Mouse (Mus musculus): ENCODE measurements at regions not wholly inside any gene's neighbourhood (a gene's known extent, or its start where the extent isn't known, plus 50 kb on each side); places are given as distances from the start of the nearest gene placed in this dataset.

- TF ChIP-seq POLR2A (IDR thresholded peaks at IDR 0.05; ENCODE audit: extremely low read depth, insufficient read depth, low read length) (no peak), CTCF (IDR thresholded peaks at IDR 0.05; ENCODE audit: extremely low read depth, insufficient read depth, low read length) (no peak)
- no peak overlapping the region for H3K4me3 ChIP-seq (ENCODE audit: insufficient read depth, low read length)
- H3K27ac ChIP-seq (ENCODE audit: insufficient read depth, low read length), result no peak overlapping the region
- no peaks in the 10 kb centered on the region for H3K4me1 ChIP-seq (ENCODE audit: control insufficient read depth, insufficient read depth, low read length)
These were observed 277.5 kb upstream of the Camk1g start for GRCm38 (mm10) chr1:193647371-193648270.

GRCm38 (mm10) chr1:193644506-193644905 lies 274.4 kb upstream of the Camk1g start:
- no peak for TF ChIP-seq POLR2A (IDR thresholded peaks at IDR 0.05; ENCODE audit: extremely low read depth, insufficient read depth, low read length)
- TF ChIP-seq CTCF (IDR thresholded peaks at IDR 0.05; ENCODE audit: extremely low read depth, insufficient read depth, low read length), result no peak
- Histone ChIP-seq H3K4me3 (ENCODE audit: insufficient read depth, low read length) (no peak overlapping the region), H3K4me1 (ENCODE audit: control insufficient read depth, insufficient read depth, low read length) (no peaks in the 10 kb centered on the region), H3K27ac (ENCODE audit: insufficient read depth, low read length) (no peak overlapping the region)

DNA sequence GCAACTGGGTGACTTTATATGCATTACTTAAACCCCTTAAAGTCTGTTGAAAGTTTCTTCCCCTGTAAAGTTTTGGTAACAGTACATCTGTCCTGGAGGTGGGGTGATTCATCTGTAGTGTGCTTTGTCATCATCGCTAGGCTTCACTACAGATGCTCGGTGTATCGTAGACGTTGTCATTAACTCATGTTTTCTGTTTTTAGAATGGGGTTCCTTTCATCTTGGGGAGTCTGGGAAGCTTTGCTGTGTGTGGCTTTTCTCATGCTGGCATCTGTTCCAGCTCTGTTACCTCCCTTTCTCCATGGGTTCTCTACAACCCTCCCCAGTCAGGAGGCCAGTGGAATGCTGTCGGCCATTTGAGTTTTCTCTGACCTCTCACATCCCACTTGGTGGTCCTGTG lies 266.4 kb upstream of the Camk1g start:
- no peak overlapping the region for H3K4me3 ChIP-seq (ENCODE audit: insufficient read depth, low read length)
- TF ChIP-seq POLR2A (IDR thresholded peaks at IDR 0.05; ENCODE audit: extremely low read depth, insufficient read depth, low read length) (no peak), CTCF (IDR thresholded peaks at IDR 0.05; ENCODE audit: extremely low read depth, insufficient read depth, low read length) (no peak)
- H3K4me1 ChIP-seq (ENCODE audit: control insufficient read depth, insufficient read depth, low read length), result peaks cover 3% of the 10 kb centered on the region; the same call in 1 of the 2 replicates
- no peak overlapping the region for H3K27ac ChIP-seq (ENCODE audit: insufficient read depth, low read length)

DNA sequence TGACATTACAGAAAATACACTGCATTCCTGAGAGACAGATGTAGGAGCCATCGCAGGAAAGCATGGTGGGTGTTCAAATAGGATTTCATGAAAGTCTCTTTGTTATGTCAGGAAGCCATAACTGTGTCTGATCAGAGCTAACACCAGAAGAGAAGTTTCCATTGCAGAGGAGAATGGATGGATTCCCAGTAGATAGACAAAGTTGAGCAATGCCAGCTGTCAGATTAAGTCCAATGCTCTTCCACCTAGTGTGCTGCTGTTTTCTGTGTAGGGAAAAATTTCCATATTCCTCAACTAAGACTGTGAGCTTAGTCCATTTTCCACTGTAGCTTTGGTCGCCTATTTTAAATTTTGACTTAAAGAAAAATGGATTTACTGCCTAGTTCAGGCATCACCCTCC lies 262.0 kb upstream of the Camk1g start:
- no peak overlapping the region for H3K27ac ChIP-seq (ENCODE audit: insufficient read depth, low read length)
- TF ChIP-seq POLR2A (IDR thresholded peaks at IDR 0.05; ENCODE audit: extremely low read depth, insufficient read depth, low read length) (no peak), CTCF (IDR thresholded peaks at IDR 0.05; ENCODE audit: extremely low read depth, insufficient read depth, low read length) (no peak)
- H3K4me1 ChIP-seq (ENCODE audit: control insufficient read depth, insufficient read depth, low read length), result peaks cover 3% of the 10 kb centered on the region; the same call in 1 of the 2 replicates
- no peak overlapping the region for H3K4me3 ChIP-seq (ENCODE audit: insufficient read depth, low read length)

DNA sequence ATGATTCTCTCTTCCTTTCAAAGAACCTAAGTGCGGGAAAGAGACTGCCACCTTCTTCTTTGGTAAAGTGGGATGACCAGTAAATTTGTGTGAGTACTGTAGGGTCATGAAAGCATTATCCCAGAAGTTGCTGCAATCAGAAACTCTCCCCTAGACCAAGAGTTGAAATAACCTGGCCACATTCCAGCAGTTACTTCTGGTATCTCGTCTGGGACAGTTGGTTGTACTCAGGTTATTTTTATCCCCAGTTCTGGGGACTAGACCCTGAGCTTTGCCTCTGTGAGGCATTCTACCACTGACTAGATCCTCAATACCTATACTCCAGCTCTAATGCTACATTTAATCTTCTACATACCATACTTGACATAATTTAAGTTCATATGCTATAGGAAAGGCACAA lies 259.8 kb upstream of the Camk1g start:
- TF ChIP-seq CTCF (IDR thresholded peaks at IDR 0.05; ENCODE audit: extremely low read depth, insufficient read depth, low read length), result no peak
- Histone ChIP-seq H3K4me3 (ENCODE audit: insufficient read depth, low read length) (no peak overlapping the region), H3K4me1 (ENCODE audit: control insufficient read depth, insufficient read depth, low read length) (no peaks in the 10 kb centered on the region; the same call in 1 of the 2 replicates), H3K27ac (ENCODE audit: insufficient read depth, low read length) (no peak overlapping the region)

- TF ChIP-seq CTCF (IDR thresholded peaks at IDR 0.05; ENCODE audit: extremely low read depth, insufficient read depth, low read length) (no peak), POLR2A (IDR thresholded peaks at IDR 0.05; ENCODE audit: extremely low read depth, insufficient read depth, low read length) (no peak)
- Histone ChIP-seq H3K4me1 (ENCODE audit: control insufficient read depth, insufficient read depth, low read length) (no peaks in the 10 kb centered on the region; the same call in 1 of the 2 replicates), H3K4me3 (ENCODE audit: insufficient read depth, low read length) (no peak overlapping the region), H3K27ac (ENCODE audit: insufficient read depth, low read length) (no peak overlapping the region)
These were observed 257.1 kb upstream of the Camk1g start for GRCm38 (mm10) chr1:193626924-193627849.

DNA sequence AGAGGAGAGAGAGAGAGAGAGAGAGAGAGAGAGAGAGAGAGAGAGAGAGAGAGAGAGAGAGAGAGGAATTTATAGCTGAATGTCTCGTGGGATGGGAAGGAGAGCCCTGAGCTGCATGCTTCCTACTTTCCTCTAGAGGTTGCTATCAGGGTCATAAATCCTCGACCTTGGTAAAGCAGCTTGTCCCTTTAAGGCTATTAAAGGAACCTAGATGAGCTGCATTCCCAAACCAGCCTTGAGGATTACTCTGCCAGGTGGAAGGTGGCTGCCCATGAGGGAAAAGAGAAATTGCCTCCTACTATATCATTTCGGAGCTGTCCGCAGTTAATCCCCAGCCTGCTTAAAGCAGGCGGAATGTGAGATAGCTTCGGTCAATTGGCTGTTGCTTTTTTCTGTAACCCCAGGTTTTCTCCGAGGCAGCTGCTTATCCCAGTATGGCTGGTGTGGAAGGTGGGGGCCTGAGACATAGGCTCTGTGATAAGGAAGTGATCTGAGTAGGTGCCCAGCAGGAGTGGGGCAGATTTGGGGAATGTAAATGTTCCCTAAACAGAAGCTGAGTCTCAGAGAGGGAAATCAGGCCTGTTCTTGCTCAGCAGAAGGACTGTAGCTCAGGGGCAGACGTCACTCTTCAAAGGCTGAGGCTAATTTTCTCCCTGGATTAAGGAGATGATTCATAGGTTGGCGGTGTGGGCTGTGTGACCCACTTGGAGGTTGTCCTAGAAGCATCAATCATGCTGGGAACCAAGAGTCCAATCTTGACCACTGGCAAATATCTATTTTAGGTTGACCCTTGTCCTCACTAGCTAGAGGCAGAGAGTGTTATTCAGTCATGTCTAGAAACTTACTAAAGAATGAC lies 255.2 kb upstream of the Camk1g start:
- Histone ChIP-seq H3K27ac (ENCODE audit: insufficient read depth, low read length) (no peak overlapping the region), H3K4me1 (ENCODE audit: control insufficient read depth, insufficient read depth, low read length) (no peaks in the 10 kb centered on the region; the same call in 1 of the 2 replicates), H3K4me3 (ENCODE audit: insufficient read depth, low read length) (no peak overlapping the region)
- TF ChIP-seq CTCF (IDR thresholded peaks at IDR 0.05; ENCODE audit: extremely low read depth, insufficient read depth, low read length) (no peak), POLR2A (IDR thresholded peaks at IDR 0.05; ENCODE audit: extremely low read depth, insufficient read depth, low read length) (no peak)

DNA sequence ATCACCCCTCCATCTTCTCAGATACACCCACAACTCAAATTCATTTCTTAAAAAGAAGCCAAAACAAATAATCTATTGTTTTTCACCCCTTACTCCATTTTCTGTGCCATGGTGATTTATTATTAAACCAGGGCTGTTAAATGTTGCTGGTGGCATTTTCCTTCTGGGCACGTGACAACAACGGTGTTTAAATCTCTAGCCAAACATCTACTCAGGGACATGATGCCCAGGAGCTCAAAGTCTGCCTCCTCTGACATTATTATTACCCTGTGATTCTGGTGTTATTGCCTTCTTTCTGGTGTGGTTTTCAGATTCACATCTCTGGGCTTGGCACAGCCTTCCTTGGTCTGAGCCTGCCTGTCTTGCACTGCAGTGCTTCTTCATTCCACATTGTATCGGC lies 253.5 kb upstream of the Camk1g start:
- Histone ChIP-seq H3K4me3 (ENCODE audit: insufficient read depth, low read length) (no peak overlapping the region), H3K27ac (ENCODE audit: insufficient read depth, low read length) (no peak overlapping the region), H3K4me1 (ENCODE audit: control insufficient read depth, insufficient read depth, low read length) (no peaks in the 10 kb centered on the region; the same call in 1 of the 2 replicates)
- TF ChIP-seq CTCF (IDR thresholded peaks at IDR 0.05; ENCODE audit: extremely low read depth, insufficient read depth, low read length) (no peak), POLR2A (IDR thresholded peaks at IDR 0.05; ENCODE audit: extremely low read depth, insufficient read depth, low read length) (no peak)

DNA sequence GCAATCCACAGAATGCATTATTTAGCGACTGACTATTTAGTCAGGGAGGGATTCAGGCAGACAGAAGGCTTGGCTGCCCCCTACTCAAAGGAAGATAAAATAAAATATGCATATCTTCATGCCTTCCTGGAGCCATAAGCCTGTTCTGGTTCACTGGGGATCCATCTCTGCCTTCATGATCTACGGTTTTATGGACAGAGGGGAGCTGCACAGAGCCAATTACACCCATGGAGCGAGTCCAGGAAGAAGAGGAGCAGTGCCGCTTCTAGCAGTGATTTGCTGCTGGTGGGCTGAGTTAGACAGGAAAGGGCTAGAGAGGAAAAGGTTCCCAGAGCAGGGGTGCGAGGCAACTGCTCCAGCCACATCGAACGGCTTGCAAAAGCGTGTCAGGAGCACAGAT lies 248.2 kb upstream of the Camk1g start:
- Histone ChIP-seq H3K4me3 (ENCODE audit: insufficient read depth, low read length) (no peak overlapping the region), H3K4me1 (ENCODE audit: control insufficient read depth, insufficient read depth, low read length) (no peaks in the 10 kb centered on the region), H3K27ac (ENCODE audit: insufficient read depth, low read length) (no peak overlapping the region)
- TF ChIP-seq CTCF (IDR thresholded peaks at IDR 0.05; ENCODE audit: extremely low read depth, insufficient read depth, low read length) (no peak), POLR2A (IDR thresholded peaks at IDR 0.05; ENCODE audit: extremely low read depth, insufficient read depth, low read length) (no peak)

Data from cortical plate, adult 2 months (tissue).